Mouse (Mus musculus): ENCODE results near the gene Rptor. TPM values are rescaled to one million over a fixed set of nuclear protein-coding genes. Genes with fewer than 3 reads are reported as not detected.
A peak's percentile ranks its signal among the peaks of the same experiment; 100 is the strongest.

Rptor gene
- total RNA-seq, 2 experiments from 2014 or later: 5.6 to 12.3 TPM

- ATAC-seq (replicated peaks; ENCODE audit: low FRiP score, poor library complexity, severe bottlenecking): no peak
These were observed 274.4 kb downstream of the Rptor start for GRCm38 (mm10) chr11:119877124-119877523.

GRCm38 (mm10) chr11:119879573-119879972, 276.9 kb downstream of the Rptor start:
- ATAC-seq (replicated peaks; ENCODE audit: low FRiP score, poor library complexity, severe bottlenecking): no peak

- no peak for ATAC-seq (replicated peaks; ENCODE audit: low FRiP score, poor library complexity, severe bottlenecking)
These were observed 280.9 kb downstream of the Rptor start for GRCm38 (mm10) chr11:119883646-119884045.

- no peak for ATAC-seq (replicated peaks; ENCODE audit: low FRiP score, poor library complexity, severe bottlenecking)
These were observed 287.3 kb downstream of the Rptor start for GRCm38 (mm10) chr11:119889966-119890365.

GRCm38 (mm10) chr11:119891601-119892215, 289.0 kb downstream of the Rptor start:
- ATAC-seq (replicated peaks; ENCODE audit: low FRiP score, poor library complexity, severe bottlenecking): no peak

GRCm38 (mm10) chr11:119893667-119894236, 291.0 kb downstream of the Rptor start:
- ATAC-seq (replicated peaks; ENCODE audit: low FRiP score, poor library complexity, severe bottlenecking): no peak

- no peak for ATAC-seq (replicated peaks; ENCODE audit: low FRiP score, poor library complexity, severe bottlenecking)
These were observed 291.9 kb downstream of the Rptor start for GRCm38 (mm10) chr11:119894634-119895033.

- ATAC-seq (replicated peaks; ENCODE audit: low FRiP score, poor library complexity, severe bottlenecking): no peak
These were observed 294.3 kb downstream of the Rptor start for GRCm38 (mm10) chr11:119897041-119897440.

- ATAC-seq (replicated peaks; ENCODE audit: low FRiP score, poor library complexity, severe bottlenecking): no peak
These were observed 296.3 kb downstream of the Rptor start for GRCm38 (mm10) chr11:119898976-119899375.

GRCm38 (mm10) chr11:119901174-119901573, 298.5 kb downstream of the Rptor start:
- ATAC-seq (replicated peaks; ENCODE audit: low FRiP score, poor library complexity, severe bottlenecking): no peak

- ATAC-seq (replicated peaks; ENCODE audit: low FRiP score, poor library complexity, severe bottlenecking): no peak
These were observed 300.2 kb downstream of the Rptor start for GRCm38 (mm10) chr11:119902891-119903290.

- no peak for ATAC-seq (replicated peaks; ENCODE audit: low FRiP score, poor library complexity, severe bottlenecking)
These were observed 302.0 kb downstream of the Rptor start for GRCm38 (mm10) chr11:119904621-119905286.

GRCm38 (mm10) chr11:119905794-119906193, 303.1 kb downstream of the Rptor start:
- no peak for ATAC-seq (replicated peaks; ENCODE audit: low FRiP score, poor library complexity, severe bottlenecking)

GRCm38 (mm10) chr11:119907006-119907650, 304.4 kb downstream of the Rptor start:
- ATAC-seq (replicated peaks; ENCODE audit: low FRiP score, poor library complexity, severe bottlenecking): no peak

- ATAC-seq (replicated peaks; ENCODE audit: low FRiP score, poor library complexity, severe bottlenecking): no peak
These were observed 305.0 kb downstream of the Rptor start for GRCm38 (mm10) chr11:119907711-119908110.

GRCm38 (mm10) chr11:119909436-119909835, 306.7 kb downstream of the Rptor start:
- no peak for ATAC-seq (replicated peaks; ENCODE audit: low FRiP score, poor library complexity, severe bottlenecking)

- ATAC-seq (replicated peaks; ENCODE audit: low FRiP score, poor library complexity, severe bottlenecking): no peak
These were observed 310.1 kb downstream of the Rptor start for GRCm38 (mm10) chr11:119912845-119913244.

GRCm38 (mm10) chr11:119913291-119913934, 310.7 kb downstream of the Rptor start, which contains the start of gene Chmp6:
Gene Chmp6 (plus strand): TSS chr11:119913441.
- ATAC-seq (replicated peaks; ENCODE audit: low FRiP score, poor library complexity, severe bottlenecking): 0 out of 2 replicates have a peak, but pooled peaks have one; percentile 26

- no peak for ATAC-seq (replicated peaks; ENCODE audit: low FRiP score, poor library complexity, severe bottlenecking)
These were observed 311.2 kb downstream of the Rptor start for GRCm38 (mm10) chr11:119913935-119914314.

- ATAC-seq (replicated peaks; ENCODE audit: low FRiP score, poor library complexity, severe bottlenecking): 0 out of 2 replicates have a peak, but pooled peaks have one; percentile 11
These were observed 311.7 kb downstream of the Rptor start for GRCm38 (mm10) chr11:119914381-119914780.

Measured in erythroblast, adult 5-6 weeks (primary cell).